Mouse (Mus musculus): Measurements from ENCODE around the gene Gas2.

GRCm38 (mm10) chr7:51899066-51899465 lies 37.3 kb downstream of the Gas2 start:
- TF ChIP-seq EP300 (IDR thresholded peaks at IDR 0.05; ENCODE audit: low read depth): no peak
- no peak for TF ChIP-seq CTCF (IDR thresholded peaks at IDR 0.05; ENCODE audit: low read depth)
